Mouse (Mus musculus) cerebellum, postnatal 14 days (tissue): Measurements from ENCODE around the gene Yif1a.

Experiments used
- DNase-seq, 2 experiments: peaks; one replicate each; pipeline ENCODE4 v3.0.0; 2021; ENCODE audit warnings: mixed read lengths in 2 of 2

Gene Yif1a

GRCm38 (mm10) chr19:5087884-5088728 is at the start of gene Yif1a:
TSS of gene Yif1a (plus strand) at chr19:5088538.
- peak; percentile 93 to 95 for DNase-seq

GRCm38 (mm10) chr19:5038709-5039156 is 49.6 kb upstream of the Yif1a start, which contains the start of the genes B4gat1 and AC124502.3:
TSS of gene B4gat1 (plus strand) at chr19:5038826.
TSS of gene AC124502.3 (plus strand) at chr19:5038891.
- peak; percentile 95 to 96 for DNase-seq

GRCm38 (mm10) chr19:5039301-5040114 is 48.8 kb upstream of the Yif1a start:
- DNase-seq, result peak in 1 of 2 experiments; percentile 61

GRCm38 (mm10) chr19:5040862-5041523 is 47.3 kb upstream of the Yif1a start, which contains the start of gene Brms1:
TSS of gene Brms1 (plus strand) at chr19:5041354.
- DNase-seq, result peak; percentile 91 to 92

- DNase-seq, result no peak
Observed at GRCm38 (mm10) chr19:5041588-5041987, 46.8 kb upstream of the Yif1a start.

GRCm38 (mm10) chr19:5045531-5045930 is 42.8 kb upstream of the Yif1a start:
- DNase-seq, result no peak

DNA sequence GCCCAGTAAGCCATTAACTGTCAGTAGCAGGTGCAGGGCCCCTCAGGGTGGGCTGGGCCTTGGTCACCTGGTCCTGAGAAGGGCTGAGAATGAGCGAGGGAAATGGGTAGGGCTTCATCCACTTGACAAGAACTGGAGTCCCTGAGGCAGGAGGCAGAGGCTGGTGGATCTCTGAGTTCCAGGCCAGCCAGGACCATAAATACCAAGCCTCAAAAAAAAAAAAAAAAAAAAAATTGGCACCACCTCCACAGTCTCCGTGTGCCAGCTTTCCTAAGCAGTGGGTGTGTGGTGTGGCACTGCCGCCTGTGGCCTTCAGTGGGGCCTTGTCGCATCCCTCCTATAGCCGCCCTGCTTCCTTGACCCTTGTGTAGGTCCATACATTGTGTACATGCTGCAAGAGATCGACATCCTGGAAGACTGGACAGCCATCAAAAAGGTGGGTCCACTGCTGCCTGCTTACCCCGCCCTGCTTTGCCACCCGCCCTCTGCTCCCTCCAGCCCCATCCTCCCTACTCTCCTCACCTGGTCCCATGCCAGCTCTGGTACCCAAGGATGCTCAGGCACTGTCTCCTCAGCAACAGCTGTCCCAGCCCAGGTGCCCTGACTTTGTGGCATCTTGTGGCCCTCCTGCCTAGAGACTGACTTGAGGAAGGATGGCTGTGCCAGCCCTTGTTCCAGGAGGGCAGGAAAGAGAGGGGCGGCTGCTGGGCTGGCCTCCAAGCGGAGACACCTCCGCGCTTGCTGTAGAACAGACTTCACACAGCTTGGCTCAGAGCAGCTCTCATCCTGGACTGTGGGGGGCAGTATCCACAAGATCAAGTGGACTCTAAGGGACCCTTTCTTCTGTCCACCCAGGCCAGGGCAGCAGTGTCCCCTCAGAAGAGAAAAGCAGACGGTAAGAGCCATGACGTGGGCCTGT is 39.9 kb upstream of the Yif1a start:
- peak in 1 of 2 experiments; percentile 49 for DNase-seq

DNA sequence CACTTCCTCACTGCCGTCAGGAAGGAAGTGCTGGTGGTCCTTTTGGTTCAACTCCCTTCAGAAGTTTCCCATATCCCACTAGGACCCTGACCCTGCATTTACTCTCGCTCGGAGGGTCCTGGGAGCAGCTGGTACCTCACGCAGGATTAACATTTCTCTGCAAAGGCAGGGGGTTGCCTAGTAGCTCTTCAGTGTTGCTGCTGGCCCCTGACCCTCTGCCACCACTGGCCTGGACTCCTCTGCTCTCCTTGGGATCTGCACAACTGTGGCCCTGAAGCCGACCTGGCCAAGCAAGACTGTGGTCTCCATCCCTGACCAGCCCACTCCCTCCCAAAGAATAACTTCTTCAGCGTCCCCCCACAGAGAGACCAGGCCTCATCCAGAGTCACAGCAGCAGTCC is 39.0 kb upstream of the Yif1a start:
- DNase-seq, result no peak

DNA sequence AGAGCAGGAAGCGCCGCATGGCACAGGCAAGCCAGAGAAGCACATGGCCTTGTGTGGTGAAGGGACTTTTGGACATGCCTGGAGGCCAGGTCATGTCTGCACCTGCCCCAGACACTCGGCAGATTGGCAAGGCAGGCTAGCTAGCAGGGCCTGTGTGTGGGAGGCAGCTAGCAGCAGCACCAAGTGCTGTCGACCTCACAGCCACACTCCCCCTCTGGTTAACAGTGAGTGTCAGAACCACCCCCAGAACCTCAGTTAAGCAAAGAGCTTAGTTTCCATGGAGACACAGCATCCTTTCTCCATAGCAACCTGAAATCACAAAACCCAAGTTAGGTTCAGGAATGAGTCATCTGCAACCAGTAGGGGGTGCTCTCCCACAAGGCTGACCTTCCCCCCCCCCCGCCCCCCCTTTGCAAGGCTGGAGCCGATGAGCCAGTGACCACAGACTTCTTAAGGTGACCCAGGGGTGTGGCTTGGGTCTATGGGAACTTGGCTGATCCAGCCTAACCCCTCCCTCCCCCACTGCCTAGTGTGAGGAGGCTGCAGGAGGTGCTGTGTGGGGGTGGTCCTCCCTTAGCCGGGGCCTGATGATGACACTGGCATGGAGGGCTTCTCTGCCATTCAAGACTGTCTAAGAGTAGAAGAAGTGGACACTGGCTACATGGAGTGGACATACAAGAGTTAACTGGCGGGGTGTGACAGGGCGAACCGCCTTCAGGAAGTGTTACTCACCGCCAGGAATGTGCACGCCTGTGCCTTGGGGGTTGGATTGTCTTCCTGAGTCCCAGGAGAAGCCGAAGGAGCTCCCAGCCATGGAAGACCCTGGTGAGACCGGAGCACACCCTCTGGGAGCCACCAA is 38.1 kb upstream of the Yif1a start, which contains the start of gene Rin1:
Rin1 (plus strand) TSS at position 435 of the 859 bp plus-strand sequence.
- peak in 1 of 2 experiments; percentile 56 for DNase-seq

GRCm38 (mm10) chr19:5051031-5051430 is 37.3 kb upstream of the Yif1a start:
- DNase-seq, result no peak

DNA sequence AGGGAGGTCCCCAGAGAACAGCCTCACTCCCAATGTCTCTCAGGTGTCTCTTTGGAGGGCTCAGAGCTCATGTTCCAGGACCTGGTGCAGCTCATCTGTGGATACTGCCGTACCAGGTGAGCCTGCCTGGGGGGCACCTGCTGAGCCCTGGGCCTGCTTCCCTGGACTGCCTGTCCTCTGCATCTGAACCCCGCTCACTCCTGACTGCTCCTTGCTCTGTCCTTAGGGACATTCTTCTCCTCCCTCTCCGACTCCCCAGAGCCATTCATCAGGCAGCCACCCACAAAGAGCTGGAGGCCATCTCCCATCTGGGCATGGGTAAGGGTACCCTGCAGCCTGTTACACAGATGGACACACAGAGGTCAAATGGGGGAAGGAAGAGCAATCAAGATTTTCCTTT is 36.8 kb upstream of the Yif1a start:
- no peak for DNase-seq

DNA sequence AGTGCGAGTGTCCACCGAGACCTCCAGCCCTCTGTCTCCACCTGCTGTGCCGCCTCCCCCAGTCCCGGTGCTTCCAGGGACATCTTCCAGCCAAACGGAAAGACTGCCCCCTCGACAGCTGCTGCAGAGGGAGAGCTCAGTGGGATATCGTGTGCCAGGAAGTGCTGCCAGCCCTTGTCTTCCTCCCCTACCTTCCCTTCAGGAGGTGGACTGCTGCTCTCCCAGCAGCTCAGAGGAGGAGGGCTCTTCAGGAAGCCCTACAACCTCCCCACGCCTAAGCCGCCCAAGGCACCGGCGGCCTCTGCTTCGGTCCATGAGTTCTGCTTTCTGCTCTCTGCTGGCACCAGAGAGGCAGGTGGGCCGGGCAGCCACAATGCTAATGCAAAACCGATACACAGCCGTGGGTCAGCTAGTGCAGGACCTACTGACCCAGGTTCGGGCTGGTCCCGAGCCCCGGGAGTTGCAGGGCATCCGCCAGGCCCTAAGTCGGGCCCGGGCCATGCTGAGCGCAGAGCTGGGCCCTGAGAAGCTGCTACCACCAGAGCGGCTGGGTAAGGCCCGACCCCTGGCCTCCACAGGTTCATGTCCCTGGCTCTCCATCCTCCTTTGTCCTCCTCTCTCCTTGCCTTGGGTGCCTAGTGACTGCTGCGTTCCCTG is 36.0 kb upstream of the Yif1a start:
- DNase-seq, result peak; percentile 46 to 56

DNA sequence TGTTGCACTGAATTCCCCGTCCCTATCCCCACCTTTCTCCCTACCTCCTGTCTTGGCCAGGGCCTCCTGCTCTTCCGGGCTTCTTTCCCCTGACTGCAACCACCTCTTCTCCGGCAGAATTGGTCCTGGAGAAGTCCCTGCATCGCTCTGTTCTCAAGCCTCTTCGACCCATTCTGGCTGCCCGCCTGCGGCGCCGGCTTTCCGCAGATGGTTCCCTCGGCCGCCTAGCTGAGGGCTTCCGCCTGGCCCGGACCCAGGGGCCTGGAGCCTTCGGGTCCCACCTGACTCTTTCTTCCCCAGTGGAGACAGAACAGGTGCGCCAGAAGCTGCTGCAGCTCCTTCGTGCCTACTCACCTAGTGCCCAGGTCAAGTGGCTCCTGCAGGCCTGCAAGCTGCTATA is 35.5 kb upstream of the Yif1a start:
- peak; percentile 64 to 68 for DNase-seq

GRCm38 (mm10) chr19:5053909-5054308 is 34.4 kb upstream of the Yif1a start:
- peak; percentile 70 to 88 for DNase-seq

GRCm38 (mm10) chr19:5056251-5056650 is 32.1 kb upstream of the Yif1a start:
- peak; percentile 65 to 66 for DNase-seq

DNA sequence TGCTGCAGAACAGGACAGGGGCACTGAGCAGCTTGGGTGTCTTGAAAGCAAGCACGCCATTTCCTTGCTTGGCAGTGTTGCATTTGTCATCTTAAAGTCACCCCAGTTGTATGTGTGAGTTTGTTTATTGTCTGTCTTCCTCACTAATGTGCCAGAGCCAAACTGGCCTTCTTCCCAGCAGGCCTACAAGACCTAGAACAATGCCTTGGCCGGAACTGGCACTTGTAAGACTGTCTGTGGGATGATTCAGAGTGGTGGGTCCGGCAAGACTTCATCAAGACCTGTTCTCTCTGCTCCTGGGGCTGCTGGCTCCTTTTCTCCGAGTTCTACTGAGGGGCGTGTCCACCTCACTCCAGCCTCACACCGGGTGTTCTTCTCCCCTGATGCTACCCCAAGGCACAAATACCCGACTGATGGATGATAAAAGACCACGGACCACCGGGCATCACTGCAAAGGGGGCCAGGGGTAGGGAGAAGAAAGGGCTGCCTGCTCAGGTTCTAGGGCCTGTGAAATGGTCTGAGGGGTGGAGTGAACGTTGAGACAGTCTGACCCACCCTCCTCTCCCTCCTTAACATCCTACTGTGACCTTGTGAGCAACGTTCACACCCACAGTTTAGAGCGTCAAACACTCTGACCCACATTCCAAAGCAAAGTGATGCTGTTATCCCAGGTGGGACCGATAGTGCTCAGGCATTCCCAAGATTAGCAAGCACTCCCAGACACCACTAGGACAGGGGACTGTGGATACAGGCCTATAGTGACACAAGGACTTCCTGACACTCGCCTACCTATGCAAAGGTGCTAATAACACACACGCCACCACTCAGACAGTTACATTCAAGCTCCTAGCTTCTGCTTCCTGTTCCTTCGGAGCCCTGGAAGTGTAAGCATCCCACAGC is 30.2 kb upstream of the Yif1a start:
- DNase-seq, result no peak

- no peak for DNase-seq
Observed at GRCm38 (mm10) chr19:5058801-5059771, 29.3 kb upstream of the Yif1a start.
